ENCODE assay signal across 33 mouse cellular contexts in the genomic region with DNA sequence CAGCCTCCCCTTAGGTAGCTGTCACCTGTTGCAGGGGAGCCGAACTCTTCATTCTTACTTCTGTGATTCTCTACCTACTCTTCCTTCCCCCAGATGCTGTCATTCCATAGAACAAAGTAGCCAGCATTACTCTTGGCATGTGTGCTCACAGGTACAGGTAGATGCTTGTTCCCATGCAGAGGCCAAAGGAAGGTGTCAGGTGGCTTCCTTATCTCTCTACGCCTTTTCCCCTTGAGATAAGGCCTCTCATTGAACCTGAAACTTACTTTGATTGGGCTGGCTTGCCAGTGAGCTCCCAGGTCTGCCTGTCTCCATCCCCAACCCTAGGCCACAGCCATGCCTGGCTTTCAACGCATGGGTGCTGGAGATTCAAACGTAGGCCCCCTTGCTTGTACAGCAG.
"Had no signal": no experiment of that assay in that cellular context is flagged by ENCODE, and none has a peak within 500 bp of the region (broad histone marks: within the 10 kb centered on the region; RNA-seq: fewer than 3 reads in every experiment).

No protein-coding gene starts in this region.

- H3K9me3 ChIP-seq: heart, embryonic 10.5 days; heart, embryonic 12.5 days; heart, embryonic 13.5 days; heart, embryonic 15.5 days; hindbrain, embryonic 10.5 days; hindbrain, embryonic 12.5 days; hindbrain, embryonic 13.5 days; hindbrain, embryonic 15.5 days; kidney, embryonic 15.5 days had no signal

- H3K4me2 ChIP-seq: heart, embryonic 11.5 days; heart, embryonic 12.5 days; heart, embryonic 13.5 days; heart, embryonic 15.5 days; hindbrain, embryonic 12.5 days; hindbrain, embryonic 13.5 days; hindbrain, embryonic 14.5 days; hindbrain, embryonic 15.5 days; kidney, embryonic 15.5 days had no signal

- H3K9ac ChIP-seq: heart, embryonic 12.5 days; heart, embryonic 13.5 days; heart, embryonic 15.5 days; hindbrain, embryonic 12.5 days; hindbrain, embryonic 13.5 days; hindbrain, embryonic 14.5 days; hindbrain, embryonic 15.5 days; kidney, embryonic 15.5 days had no signal

- H3K4me1 ChIP-seq: hindbrain, embryonic 15.5 days had no signal

- H3K27me3 ChIP-seq: heart, embryonic 12.5 days; heart, embryonic 13.5 days; heart, embryonic 15.5 days; hindbrain, embryonic 12.5 days; hindbrain, embryonic 15.5 days; kidney, embryonic 15.5 days had no signal

- H3K27ac ChIP-seq: heart, adult 2 months; heart, embryonic 13.5 days; heart, embryonic 15.5 days; hindbrain, embryonic 10.5 days; hindbrain, embryonic 12.5 days; hindbrain, embryonic 13.5 days; hindbrain, embryonic 14.5 days; hindbrain, embryonic 15.5 days; hindbrain, postnatal 0 days; kidney, embryonic 15.5 days; kidney, postnatal 0 days; layer of hippocampus, adult 2 months had no signal

- DNase-seq: heart, adult 2 months; heart, postnatal 10 days; heart, postnatal 14 days; heart, postnatal 36 days; heart, postnatal 4 days; kidney, adult 11 months; kidney, adult 18-20 months; kidney, adult 2 months; kidney, adult 8-10 months; kidney, adult 9 months; kidney, postnatal 10 days; kidney, postnatal 14 days; kidney, postnatal 25 days; kidney, postnatal 36 days; kidney, postnatal 4 days; layer of hippocampus, adult 9-11 months; layer of hippocampus, postnatal 36 days had no signal

- H3K4me3 ChIP-seq: heart, adult 2 months; heart, embryonic 10.5 days; heart, embryonic 12.5 days; heart, embryonic 13.5 days; heart, embryonic 15.5 days; hindbrain, embryonic 10.5 days; hindbrain, embryonic 12.5 days; hindbrain, embryonic 13.5 days; hindbrain, embryonic 15.5 days; kidney, embryonic 15.5 days; layer of hippocampus, adult 2 months had no signal

- ATAC-seq: hindbrain, embryonic 16.5 days; hindbrain, postnatal 0 days; inflammation-experienced regulatory T-cells, adult 6 months had no signal
